Mouse (Mus musculus) induced T-regulatory cell, adult 2 months (primary cell): ENCODE results near the gene Elfn1.

Experiments used
- DNase-seq: peaks from one replicate; pipeline ENCODE4 v3.0.0-alpha.2; 2012; ENCODE audit warnings: low read depth

The Elfn1 gene

GRCm38 (mm10) chr5:140022861-140023260 lies 115.1 kb downstream of the Elfn1 start:
- no peak for DNase-seq

- no peak for DNase-seq
These were observed 116.3 kb downstream of the Elfn1 start for GRCm38 (mm10) chr5:140023941-140024500.
